Mouse (Mus musculus) heart, embryonic 12.5 days (tissue): ENCODE data around the gene Irgc1. TPM values are rescaled to one million over a fixed set of nuclear protein-coding genes. Genes with fewer than 3 reads are reported as not detected.

Experiments
- ATAC-seq: fragments of 200-750 bp; cut with Nextera tagmentation; 2 replicates; pipeline ENCODE4 v1.8.0; 2017; ENCODE audit warnings: moderate TSS enrichment, moderate library complexity; ENCODE audit not compliant: insufficient number of reproducible peaks, low FRiP score
- H3K27ac ChIP-seq: fragments of 300-500 bp; sonication (generic); 2 replicates; pipeline ENCODE4 v1.5.1; 2016; ENCODE audit warnings: mild to moderate bottlenecking, moderate library complexity; ENCODE audit not compliant: poor library complexity, severe bottlenecking
- H3K27me3 ChIP-seq: fragments of 300-500 bp; sonication (generic); replicated peaks from 2 replicates; pipeline ENCODE4 v1.6.1; 2016; ENCODE audit warnings: mild to moderate bottlenecking, moderate library complexity
- H3K36me3 ChIP-seq: fragments of 300-500 bp; sonication (generic); 2 replicates; pipeline ENCODE4 v1.6.1; 2016; ENCODE audit warnings: mild to moderate bottlenecking, moderate library complexity
- H3K4me1 ChIP-seq: fragments of 300-500 bp; sonication (generic); replicated peaks from 2 replicates; pipeline ENCODE4 v1.6.1; 2016; ENCODE audit warnings: mild to moderate bottlenecking
- H3K4me2 ChIP-seq: fragments of 300-500 bp; sonication (generic); 2 replicates; pipeline ENCODE4 v1.6.1; 2016; ENCODE audit warnings: mild to moderate bottlenecking, moderate library complexity
- H3K4me3 ChIP-seq: fragments of 300-500 bp; sonication (generic); 2 replicates; pipeline ENCODE4 v1.5.1; 2016; ENCODE audit warnings: mild to moderate bottlenecking
- H3K9ac ChIP-seq: fragments of 300-500 bp; sonication (generic); 2 replicates; pipeline ENCODE4 v1.6.1; 2016; ENCODE audit warnings: mild to moderate bottlenecking, moderate library complexity
- H3K9me3 ChIP-seq: fragments of 300-500 bp; sonication (generic); replicated peaks from 2 replicates; pipeline ENCODE4 v1.6.1; 2016; ENCODE audit warnings: mild to moderate bottlenecking, moderate library complexity
- WGBS: fragments of 180-500 bp; shearing (Covaris S2); methylation state at CpG from one replicate; pipeline ENCODE4 v1.1.7; 2016; 5-methylcytosine and 5-hydroxymethylcytosine counted together
- polyA plus RNA-seq: library from polyadenylated mRNA; unstranded; fragments of >200 nt; fragmentation: Nextera tagmentation; extraction: Ambion mirVana; gene quantifications from 2 replicates; pipeline ENCODE4 v1.2.1, GENCODE M21; 2016

Irgc1 gene
- polyA plus RNA-seq, 1 experiment from 2014 or later, result not detected

- Histone ChIP-seq H3K4me2 (peak within 1 kb of the TSS; percentile 99), H3K27ac (no peak within 1 kb of the TSS), H3K4me3 (peak within 1 kb of the TSS; percentile 70), H3K9me3 (0 out of 2 replicates have a peak, but pooled peaks cover 5% of the 10 kb centered on the region), H3K4me1 (peaks cover 8% of the 10 kb centered on the region), H3K9ac (peak within 1 kb of the TSS; percentile 81), H3K27me3 (peaks cover 83% of the 10 kb centered on the region), H3K36me3 (no peaks in the 10 kb centered on the region)
- peak; percentile 82 for ATAC-seq
- WGBS, result under 1% methylated on average over 79 of the region's 83 CpGs
These were observed 29.5 kb upstream of the Irgc1 start, which contains the start of gene Cadm4 for GRCm38 (mm10) chr7:24481474-24482207. Cadm4 (plus strand) TSS chr7:24482023.

GRCm38 (mm10) chr7:24480986-24481473 is 28.9 kb upstream of the Irgc1 start:
- H3K36me3 ChIP-seq, result no peaks in the 10 kb centered on the region
- H3K4me3 ChIP-seq, result peak overlapping the region; percentile 70
- peaks cover 8% of the 10 kb centered on the region for H3K4me1 ChIP-seq
- peak overlapping the region; percentile 81 for H3K9ac ChIP-seq
- ATAC-seq, result peak; percentile 27; the same call in 1 of the 2 replicates
- 16% methylated on average over 14 of the region's 14 CpGs for WGBS
- H3K4me2 ChIP-seq, result peak overlapping the region; percentile 99
- no peak overlapping the region for H3K27ac ChIP-seq
- H3K9me3 ChIP-seq, result 0 out of 2 replicates have a peak, but pooled peaks cover 5% of the 10 kb centered on the region
- peaks cover 77% of the 10 kb centered on the region for H3K27me3 ChIP-seq

- Histone ChIP-seq H3K9me3 (0 out of 2 replicates have a peak, but pooled peaks cover 5% of the 10 kb centered on the region), H3K9ac (no peak overlapping the region), H3K27ac (no peak overlapping the region), H3K27me3 (peaks cover 70% of the 10 kb centered on the region), H3K4me1 (peaks cover 8% of the 10 kb centered on the region), H3K36me3 (no peaks in the 10 kb centered on the region), H3K4me2 (no peak overlapping the region), H3K4me3 (no peak overlapping the region)
- 62% methylated on average over 18 of the region's 18 CpGs for WGBS
- ATAC-seq, result no peak
These were observed 28.2 kb upstream of the Irgc1 start for GRCm38 (mm10) chr7:24480121-24480941.

- Histone ChIP-seq H3K4me1 (peaks cover 8% of the 10 kb centered on the region), H3K4me2 (no peak overlapping the region), H3K27me3 (peaks cover 64% of the 10 kb centered on the region), H3K4me3 (no peak overlapping the region), H3K9ac (no peak overlapping the region), H3K9me3 (0 out of 2 replicates have a peak, but pooled peaks cover 5% of the 10 kb centered on the region), H3K36me3 (no peaks in the 10 kb centered on the region), H3K27ac (no peak overlapping the region)
- ATAC-seq, result no peak
- 92% methylated on average over 2 of the region's 2 CpGs for WGBS
These were observed 27.6 kb upstream of the Irgc1 start for GRCm38 (mm10) chr7:24479685-24480084.

- 0 out of 2 replicates have a peak, but pooled peaks cover 5% of the 10 kb centered on the region for H3K9me3 ChIP-seq
- no peak overlapping the region for H3K27ac ChIP-seq
- H3K4me3 ChIP-seq, result no peak overlapping the region
- H3K27me3 ChIP-seq, result peaks cover 56% of the 10 kb centered on the region
- ATAC-seq, result no peak
- no peak overlapping the region for H3K9ac ChIP-seq
- WGBS, result 77% methylated on average over 5 of the region's 5 CpGs
- H3K4me2 ChIP-seq, result no peak overlapping the region
- H3K36me3 ChIP-seq, result no peaks in the 10 kb centered on the region
- H3K4me1 ChIP-seq, result peaks cover 8% of the 10 kb centered on the region
These were observed 26.8 kb upstream of the Irgc1 start for GRCm38 (mm10) chr7:24478911-24479310.

- WGBS, result 79% methylated on average over 7 of the region's 7 CpGs
- no peak overlapping the region for H3K9ac ChIP-seq
- peaks cover 8% of the 10 kb centered on the region for H3K4me1 ChIP-seq
- no peak for ATAC-seq
- no peak overlapping the region for H3K27ac ChIP-seq
- H3K36me3 ChIP-seq, result no peaks in the 10 kb centered on the region; the same call in 1 of the 2 replicates
- no peak overlapping the region for H3K4me2 ChIP-seq
- H3K9me3 ChIP-seq, result 0 out of 2 replicates have a peak, but pooled peaks cover 9% of the 10 kb centered on the region
- peaks cover 35% of the 10 kb centered on the region for H3K27me3 ChIP-seq
- H3K4me3 ChIP-seq, result no peak overlapping the region
These were observed 24.8 kb upstream of the Irgc1 start for GRCm38 (mm10) chr7:24476856-24477255.

- ATAC-seq, result no peak
- no peak overlapping the region for H3K4me3 ChIP-seq
- peaks cover 30% of the 10 kb centered on the region for H3K27me3 ChIP-seq
- peaks cover 4% of the 10 kb centered on the region for H3K4me1 ChIP-seq
- H3K9ac ChIP-seq, result no peak overlapping the region
- WGBS, result 74% methylated on average over 8 of the region's 8 CpGs
- 0 out of 2 replicates have a peak, but pooled peaks cover 9% of the 10 kb centered on the region for H3K9me3 ChIP-seq
- H3K27ac ChIP-seq, result no peak overlapping the region
- no peak overlapping the region for H3K4me2 ChIP-seq
- H3K36me3 ChIP-seq, result no peaks in the 10 kb centered on the region; the same call in 1 of the 2 replicates
These were observed 24.2 kb upstream of the Irgc1 start for GRCm38 (mm10) chr7:24476338-24476737.

- Histone ChIP-seq H3K27me3 (peaks cover 16% of the 10 kb centered on the region), H3K9me3 (0 out of 2 replicates have a peak, but pooled peaks cover 9% of the 10 kb centered on the region), H3K9ac (no peak overlapping the region), H3K4me1 (no peaks in the 10 kb centered on the region), H3K36me3 (no peaks in the 10 kb centered on the region; the same call in 1 of the 2 replicates), H3K4me3 (no peak overlapping the region), H3K4me2 (no peak overlapping the region), H3K27ac (no peak overlapping the region)
- 43% methylated on average over 21 of the region's 21 CpGs for WGBS
- ATAC-seq, result no peak
These were observed 22.9 kb upstream of the Irgc1 start for GRCm38 (mm10) chr7:24474811-24475506.

GRCm38 (mm10) chr7:24473913-24474529 is 21.9 kb upstream of the Irgc1 start:
- Histone ChIP-seq H3K36me3 (no peaks in the 10 kb centered on the region; the same call in 1 of the 2 replicates), H3K9ac (no peak overlapping the region), H3K4me3 (no peak overlapping the region), H3K9me3 (peaks cover 16% of the 10 kb centered on the region; the same call in 1 of the 2 replicates), H3K4me2 (no peak overlapping the region), H3K4me1 (no peaks in the 10 kb centered on the region), H3K27ac (no peak overlapping the region), H3K27me3 (peaks cover 8% of the 10 kb centered on the region; the same call in 1 of the 2 replicates)
- no peak; the same call in 1 of the 2 replicates for ATAC-seq
- WGBS, result 47% methylated on average over 10 of the region's 10 CpGs

- Histone ChIP-seq H3K4me2 (no peak overlapping the region), H3K9me3 (peaks cover 18% of the 10 kb centered on the region; the same call in 1 of the 2 replicates), H3K9ac (no peak overlapping the region), H3K27me3 (no peaks in the 10 kb centered on the region; the same call in 1 of the 2 replicates), H3K4me3 (no peak overlapping the region), H3K36me3 (no peaks in the 10 kb centered on the region; the same call in 1 of the 2 replicates), H3K4me1 (no peaks in the 10 kb centered on the region), H3K27ac (no peak overlapping the region)
- ATAC-seq, result no peak
- WGBS, result 73% methylated on average over 7 of the region's 7 CpGs
These were observed 20.8 kb upstream of the Irgc1 start for GRCm38 (mm10) chr7:24472937-24473336.
